Mouse (Mus musculus) E14TG2a.4 (cell line): ENCODE results near the gene Btnl6.

ENCODE experiments used
- CTCF ChIP-seq: conservative IDR thresholded peaks from 2 replicates; pipeline ENCODE4 v1.5.1; 2014; ENCODE audit warnings: low read length
- NANOG ChIP-seq: IDR thresholded peaks from 2 replicates; pipeline ENCODE4 v1.6.1; 2014; ENCODE audit warnings: borderline replicate concordance, low read length, mixed read lengths

DNA sequence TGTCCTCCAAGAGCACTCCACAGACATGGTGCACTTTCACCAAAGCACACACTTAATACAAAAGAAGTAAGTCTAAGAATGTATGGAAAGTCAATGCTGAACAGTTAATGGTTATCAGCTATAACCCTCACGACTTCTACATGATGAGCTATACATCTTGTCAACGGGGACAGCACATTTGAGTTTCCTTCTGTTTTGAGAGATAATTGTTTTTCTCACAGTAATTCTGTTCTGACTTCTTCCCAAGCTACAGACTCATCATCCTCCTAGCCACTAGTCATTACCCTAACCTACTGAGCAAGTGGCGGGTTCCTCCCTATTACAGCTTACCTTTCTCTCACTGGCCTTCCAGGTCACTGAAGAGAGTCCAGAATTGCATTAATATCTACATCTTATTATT is 57.9 kb downstream of the Btnl6 start:
- no peak for TF ChIP-seq CTCF
- no peak for TF ChIP-seq NANOG
